Mouse (Mus musculus): ENCODE measurements around the gene Ednra.
"Not testable (repeated sequence)": the region's sequence is repeated elsewhere in the genome, so short reads cannot be mapped to it uniquely, and the experiment has no call there.

The Ednra gene

GRCm38 (mm10) chr8:77717036-77717435 lies 7.2 kb downstream of the Ednra start:
- DNase-seq (ENCODE audit: low spot score): no peak

DNA sequence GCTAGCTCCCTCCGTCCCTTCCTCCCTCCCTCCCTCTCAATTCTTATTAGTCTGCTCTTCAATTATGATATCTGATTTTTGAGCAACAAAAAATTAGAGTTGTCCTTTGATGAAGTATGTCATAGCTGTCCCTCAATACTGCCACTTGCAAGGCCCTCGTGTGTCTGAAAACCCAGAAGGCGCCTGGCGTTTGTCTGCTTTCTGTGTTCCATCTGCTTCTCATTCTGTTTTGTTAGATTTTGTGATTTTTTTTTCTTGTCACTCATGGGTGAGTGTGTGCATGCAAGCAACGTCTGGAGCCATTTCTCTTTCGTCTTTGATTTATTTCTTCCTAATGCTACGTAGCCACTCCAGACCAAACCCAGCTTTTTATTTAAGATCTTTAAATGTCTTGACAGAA lies 9.8 kb downstream of the Ednra start:
- DNase-seq (ENCODE audit: low spot score): no peak

DNA sequence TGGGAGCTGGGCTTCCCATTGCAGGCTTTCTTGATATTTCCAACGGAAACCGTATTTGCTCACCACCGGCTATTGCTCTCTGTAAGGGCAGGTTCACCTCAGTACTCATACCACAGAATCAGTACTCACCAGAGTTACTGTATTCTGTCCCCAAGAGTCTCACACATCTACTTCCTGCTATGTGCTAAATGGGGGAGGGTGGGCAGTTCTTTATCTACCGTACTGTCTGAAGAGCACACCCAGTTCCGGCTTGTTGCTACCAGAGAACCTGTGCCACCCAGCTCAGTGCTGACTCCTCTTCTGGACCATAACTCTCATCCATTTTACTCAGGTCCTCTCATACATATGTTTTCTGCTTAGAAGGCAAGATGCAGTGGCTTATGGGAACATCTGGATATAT lies 10.6 kb downstream of the Ednra start:
- DNase-seq (ENCODE audit: low spot score): no peak

DNA sequence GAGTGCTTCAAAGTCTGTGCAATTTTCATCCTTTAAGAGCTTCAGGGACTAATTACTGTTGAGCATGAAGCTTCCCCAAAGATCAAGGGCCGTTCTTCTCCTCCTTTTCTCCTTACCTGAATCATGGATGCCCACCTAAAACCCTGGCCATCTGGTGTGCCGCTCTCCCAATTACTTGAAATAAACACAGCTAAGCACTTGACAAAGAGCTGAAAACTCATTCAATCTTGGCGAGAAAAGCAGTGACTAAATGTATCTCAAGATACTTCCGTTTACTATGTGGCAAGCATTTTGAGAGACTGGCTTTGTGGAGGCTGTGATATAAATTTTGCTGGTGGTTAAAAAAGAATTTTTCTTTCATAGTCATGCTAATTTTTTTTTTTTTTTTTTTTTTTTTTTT lies 19.5 kb downstream of the Ednra start:
- DNase-seq (ENCODE audit: low spot score): no peak

GRCm38 (mm10) chr8:77698028-77698427 lies 26.2 kb downstream of the Ednra start:
- DNase-seq (ENCODE audit: low spot score): no peak

- no peak for DNase-seq (ENCODE audit: low spot score)
These were observed 28.1 kb downstream of the Ednra start for GRCm38 (mm10) chr8:77696182-77696581.

DNA sequence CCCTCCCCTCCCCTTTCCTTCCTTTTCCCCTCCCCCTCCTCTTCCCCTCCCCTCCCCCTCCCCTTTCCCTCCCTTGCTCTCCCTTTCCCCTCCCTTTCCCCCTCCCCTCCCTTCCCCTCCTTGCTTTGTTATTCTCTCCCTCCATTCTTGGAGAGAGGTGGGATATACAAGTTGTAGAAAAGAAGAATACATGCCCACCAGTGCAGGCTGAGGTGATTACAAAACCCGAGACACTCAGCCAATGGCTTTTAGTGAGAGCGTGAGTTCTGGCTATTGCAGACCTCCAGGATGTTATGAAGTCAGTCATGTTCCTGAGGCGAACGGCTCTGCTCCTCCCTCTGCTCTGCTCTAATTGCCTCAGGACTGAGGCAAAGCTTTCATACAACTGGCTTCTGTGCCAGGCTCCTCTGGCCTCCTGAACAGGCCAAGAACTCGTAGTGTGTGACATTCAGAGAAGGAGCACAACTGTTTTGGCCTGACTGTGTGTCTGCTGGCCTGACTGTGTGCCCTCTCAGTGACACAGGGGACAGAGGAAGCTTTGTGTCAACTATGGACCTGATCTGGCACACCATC lies 28.7 kb downstream of the Ednra start:
- DNase-seq (ENCODE audit: low spot score): no peak

DNA sequence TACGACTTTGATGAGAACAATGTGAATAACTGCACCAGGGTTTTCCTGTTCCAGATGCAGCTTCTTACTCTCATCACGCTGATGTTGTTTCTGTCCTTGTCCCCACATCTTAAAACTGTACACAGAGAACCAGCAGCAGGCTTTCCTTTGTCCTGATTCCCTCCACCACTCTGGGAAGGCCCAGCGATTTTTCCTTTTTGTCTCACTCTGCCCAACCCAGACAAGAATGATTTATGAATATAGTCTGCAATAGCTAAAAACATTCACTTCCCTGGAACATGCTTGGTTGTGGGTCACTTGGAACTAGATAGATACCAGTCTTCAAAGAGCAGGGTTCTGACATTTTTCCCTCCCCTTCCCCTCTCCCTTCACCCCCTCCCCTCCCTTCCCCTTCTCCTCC lies 29.2 kb downstream of the Ednra start:
- no peak for DNase-seq (ENCODE audit: low spot score)

GRCm38 (mm10) chr8:77694588-77694987 lies 29.7 kb downstream of the Ednra start:
- DNase-seq (ENCODE audit: low spot score): no peak

DNA sequence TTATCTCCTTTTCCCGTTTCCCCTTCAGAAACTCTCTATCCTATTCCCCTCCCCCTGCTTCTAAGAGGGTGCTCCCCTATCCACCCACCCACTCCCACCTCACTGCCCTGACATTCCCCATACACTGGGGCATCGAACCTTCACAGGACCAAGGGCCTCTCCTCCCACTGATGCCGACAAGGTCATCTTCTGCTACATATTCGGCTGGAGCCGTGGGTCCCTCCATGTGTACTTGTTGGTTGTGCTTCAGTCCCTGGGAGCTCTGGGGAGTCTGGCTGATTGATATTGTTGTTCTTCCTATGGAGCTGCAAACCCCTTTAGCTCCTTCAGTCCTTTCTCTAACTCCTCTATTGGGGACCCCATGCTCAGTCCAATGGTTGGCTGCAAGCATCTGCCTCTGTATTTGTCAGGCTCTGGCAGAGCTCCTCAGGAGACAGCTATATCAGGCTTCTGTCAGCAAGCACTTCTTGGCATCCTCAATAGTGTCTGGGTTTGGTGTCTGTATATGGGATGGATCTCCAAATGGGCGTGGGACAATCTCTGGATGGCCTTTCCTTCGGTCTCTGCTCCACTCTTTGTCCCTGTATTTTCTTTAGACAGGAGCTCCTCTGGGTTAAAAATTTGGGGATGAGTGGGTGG lies 34.7 kb downstream of the Ednra start:
- not testable (repeated sequence) for DNase-seq (ENCODE audit: low spot score)

- no peak for DNase-seq (ENCODE audit: low spot score)
These were observed 35.3 kb downstream of the Ednra start for GRCm38 (mm10) chr8:77688978-77689377.

DNA sequence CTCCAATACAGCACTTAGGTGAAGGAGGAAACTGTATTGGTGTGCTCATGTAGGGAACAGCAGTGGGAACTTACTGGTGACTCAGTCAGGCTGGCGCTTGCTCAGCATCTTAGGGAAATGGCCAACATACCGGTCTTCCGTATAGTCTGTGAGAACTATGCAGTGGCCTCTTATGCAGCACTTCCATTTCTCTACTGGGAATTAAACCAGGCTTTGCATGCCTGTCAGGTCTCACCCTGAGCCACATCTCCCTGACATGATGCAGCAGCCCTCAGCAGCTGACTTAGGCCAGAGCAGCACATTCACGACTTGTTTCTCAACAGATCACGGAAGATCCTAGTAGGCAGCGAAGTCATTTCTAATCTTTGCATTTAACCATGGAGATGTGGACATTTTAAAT lies 39.9 kb downstream of the Ednra start:
- DNase-seq (ENCODE audit: low spot score): no peak

DNA sequence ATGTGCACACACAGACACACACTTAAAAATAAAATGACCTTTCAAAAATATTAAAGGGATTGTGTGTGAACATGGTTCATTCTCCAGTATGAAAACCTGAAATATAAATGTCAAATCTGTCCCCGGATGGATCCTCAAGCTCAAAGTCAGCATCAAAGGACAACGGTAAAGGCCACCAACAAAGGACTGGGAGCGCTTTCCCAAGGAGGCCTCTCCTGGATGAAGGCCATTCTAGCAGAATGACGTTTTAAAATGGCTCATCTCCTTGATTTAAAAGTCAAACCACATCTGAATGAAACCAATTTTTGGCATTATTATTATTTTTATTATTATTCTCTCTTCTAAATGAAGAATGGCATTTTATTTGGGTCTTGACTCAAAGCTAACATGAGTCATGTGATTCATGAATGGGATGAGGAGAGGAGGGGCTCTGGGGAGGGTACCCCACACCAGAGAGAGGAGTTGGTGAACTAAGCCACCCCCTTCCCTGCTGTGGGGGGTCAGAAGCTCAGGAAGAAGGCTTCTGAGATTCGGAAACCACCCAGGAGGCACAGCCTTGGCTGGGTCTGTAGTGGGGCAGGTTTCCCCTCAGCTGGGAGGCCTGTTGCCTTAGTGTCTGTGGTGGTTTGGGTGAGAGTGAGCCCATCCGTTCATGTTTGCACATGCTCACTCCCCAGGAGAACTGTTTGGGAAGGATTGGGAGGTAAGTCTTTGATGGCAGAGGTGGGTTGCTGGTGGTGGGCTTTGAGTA lies 40.7 kb downstream of the Ednra start:
- no peak for DNase-seq (ENCODE audit: low spot score)

DNA sequence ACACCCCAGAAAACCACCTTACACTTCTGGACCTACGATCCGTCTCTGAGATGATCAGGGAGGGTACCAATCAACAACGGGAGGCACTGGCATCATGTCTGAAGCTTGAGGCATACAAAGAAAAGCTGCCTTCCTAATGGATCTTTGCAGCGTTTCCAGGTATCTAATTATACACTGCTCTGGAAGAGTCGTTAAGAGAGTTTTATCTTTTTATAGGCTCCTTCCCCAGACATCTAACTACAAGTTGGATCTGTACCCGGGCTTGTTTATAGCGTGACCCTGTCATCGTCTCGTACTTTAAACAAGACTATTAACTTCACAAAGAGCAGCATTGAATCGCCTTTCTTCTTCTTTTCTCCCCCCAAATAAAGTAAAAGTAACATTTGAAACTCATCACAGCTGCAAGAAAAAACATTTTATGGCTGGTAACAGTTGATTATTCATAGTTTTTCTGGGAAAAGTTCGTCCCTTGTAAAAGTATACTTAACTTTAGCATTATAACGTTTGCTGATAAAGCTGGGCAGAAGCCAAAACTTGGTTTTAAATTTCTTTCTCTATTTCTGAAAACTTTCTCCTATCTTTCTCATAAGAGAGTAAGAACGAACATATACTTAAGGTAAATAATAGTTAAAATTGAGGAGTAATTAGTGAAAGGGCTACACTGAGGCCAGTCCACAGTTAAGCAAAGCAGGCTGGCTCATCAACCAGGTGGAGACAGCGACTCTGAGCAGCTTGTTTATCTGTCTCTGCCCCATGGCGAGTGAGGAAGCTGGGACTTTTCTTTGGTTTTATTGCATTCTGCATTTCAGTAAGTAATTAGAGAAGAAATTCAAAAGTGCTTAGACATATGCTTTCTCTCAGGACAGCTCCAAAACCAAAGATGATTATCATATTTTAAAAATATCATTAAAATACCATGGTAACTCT lies 42.0 kb downstream of the Ednra start:
- DNase-seq (ENCODE audit: low spot score): no peak

GRCm38 (mm10) chr8:77672036-77672435 lies 52.2 kb downstream of the Ednra start:
- no peak for DNase-seq (ENCODE audit: low spot score)

- no peak for DNase-seq (ENCODE audit: low spot score)
These were observed 53.5 kb downstream of the Ednra start for GRCm38 (mm10) chr8:77670612-77671363.

DNA sequence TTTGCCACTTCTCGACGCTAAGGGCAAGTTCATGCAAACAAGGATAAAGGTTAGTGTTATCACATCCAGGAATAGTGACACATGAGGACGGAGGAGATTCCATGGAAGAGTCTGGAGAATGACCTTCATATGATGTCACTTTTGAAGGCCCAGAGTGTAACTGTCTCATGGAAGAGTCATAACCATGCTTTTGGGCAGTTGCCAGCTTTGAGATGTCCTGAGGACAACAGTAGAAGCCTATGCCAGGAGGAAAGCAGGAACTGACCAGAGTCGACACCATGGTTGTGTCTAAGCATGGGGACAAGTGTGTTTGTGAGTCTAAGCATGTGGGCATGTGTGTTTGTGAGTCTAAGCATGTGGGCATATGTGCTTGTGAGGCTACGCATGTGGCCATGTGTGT lies 56.3 kb downstream of the Ednra start:
- DNase-seq (ENCODE audit: low spot score): no peak

GRCm38 (mm10) chr8:77664901-77665300 lies 59.4 kb downstream of the Ednra start:
- no peak for DNase-seq (ENCODE audit: low spot score)

- no peak for DNase-seq (ENCODE audit: low spot score)
These were observed 64.7 kb downstream of the Ednra start for GRCm38 (mm10) chr8:77659534-77660080.

DNA sequence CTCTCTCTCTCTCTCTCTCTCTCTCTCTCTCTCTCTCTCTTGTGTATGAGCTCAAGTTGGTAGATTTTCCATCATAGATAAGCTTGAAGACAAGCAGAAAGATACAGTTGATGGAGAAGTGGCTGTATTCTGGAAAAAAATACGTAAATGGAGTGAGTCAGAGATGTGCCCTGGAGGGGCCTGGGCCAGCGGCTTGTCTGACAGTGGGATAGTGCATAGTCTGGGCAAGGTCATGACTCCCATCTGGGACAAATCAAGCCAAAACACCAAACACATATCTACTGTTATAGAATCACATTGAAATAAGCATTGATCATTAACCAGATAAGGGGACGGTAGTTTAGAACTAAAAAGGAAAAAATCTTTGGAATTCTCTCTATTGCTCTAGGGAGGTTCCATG lies 65.9 kb downstream of the Ednra start:
- no peak for DNase-seq (ENCODE audit: low spot score)

DNA sequence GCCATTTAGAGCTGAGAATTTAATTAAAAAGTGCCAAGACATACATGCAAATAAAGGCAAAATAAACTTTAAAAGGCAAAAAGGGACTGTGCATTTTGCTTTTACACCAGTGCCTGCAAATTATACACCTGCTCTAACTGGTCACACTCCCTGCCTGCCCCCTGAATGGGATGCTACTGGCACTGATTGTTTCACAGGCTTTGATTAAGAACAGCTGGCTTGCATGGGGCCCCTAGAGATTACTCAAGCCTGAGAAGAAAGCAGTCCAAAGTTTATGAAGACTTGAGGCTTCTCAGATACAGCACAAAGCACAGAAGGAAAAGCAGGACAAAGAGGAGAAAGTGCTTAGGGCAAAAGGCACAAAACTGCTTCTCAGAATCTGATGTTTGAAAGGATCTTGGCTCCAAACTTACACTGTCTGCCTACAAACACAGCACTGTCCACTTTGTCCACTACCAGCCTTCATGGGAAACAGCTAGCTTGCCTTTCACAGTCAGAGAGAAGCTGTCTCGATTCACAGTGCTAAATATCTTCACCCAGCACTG lies 73.5 kb downstream of the Ednra start:
- DNase-seq (ENCODE audit: low spot score): no peak

All from c-Kit-positive CD71-positive TER-119-positive erythroid progenitor cells, embryonic 14.5 days (primary cell).